Mouse (Mus musculus) ES-E14 (cell line): ENCODE measurements around the gene Ust. TPM values are rescaled to one million over a fixed set of nuclear protein-coding genes. Genes with fewer than 3 reads are reported as not detected.

Experiments
- DNase-seq: peaks from one replicate; pipeline ENCODE4 v3.0.0-alpha.2; 2013; ENCODE audit warnings: low read depth, low spot score
- H3K27ac ChIP-seq: 2 replicates; pipeline ENCODE4 v1.5.1; 2012; ENCODE audit warnings: low read depth, mild to moderate bottlenecking, low read length, moderate library complexity, mixed read lengths; ENCODE audit not compliant: poor library complexity, insufficient read depth, severe bottlenecking
- H3K36me3 ChIP-seq: 2 replicates; pipeline ENCODE4 v1.6.1; 2012; ENCODE audit warnings: mild to moderate bottlenecking, low read length, moderate library complexity, mixed read lengths; ENCODE audit not compliant: control insufficient read depth, poor library complexity, insufficient read depth, severe bottlenecking
- H3K4me1 ChIP-seq, 2 experiments: fragments of 150-350 bp in 1 of 2; sonication (generic) in 1 of 2; 2 replicates each; pipeline ENCODE4 v1.6.1; 2012; ENCODE audit warnings: low read length in 2 of 2, mild to moderate bottlenecking in 1 of 2, mixed read lengths in 1 of 2; ENCODE audit not compliant: control insufficient read depth in 2 of 2, insufficient read depth in 2 of 2, poor library complexity in 1 of 2
- H3K4me3 ChIP-seq, 2 experiments: fragments of 150-350 bp in 1 of 2; sonication (generic) in 1 of 2; 2 replicates each; pipeline ENCODE4 v1.5.1; 2012; ENCODE audit warnings: low read length in 2 of 2, low read depth in 1 of 2, mild to moderate bottlenecking in 1 of 2, mixed read lengths in 1 of 2; ENCODE audit not compliant: insufficient read depth in 1 of 2, poor library complexity in 1 of 2, severe bottlenecking in 1 of 2
- H3K9ac ChIP-seq: 2 replicates; pipeline ENCODE4 v1.6.1; 2012; ENCODE audit warnings: low read depth, mild to moderate bottlenecking, low read length, mixed read lengths; ENCODE audit not compliant: poor library complexity, insufficient read depth, severe bottlenecking
- H3K9me3 ChIP-seq: fragments of 150-350 bp; sonication (generic); 2 replicates; pipeline ENCODE4 v1.6.1; 2012; ENCODE audit warnings: low read depth, mild to moderate bottlenecking, low read length; ENCODE audit not compliant: control insufficient read depth, insufficient read depth
- CHD2 ChIP-seq: IDR thresholded peaks from 2 replicates; pipeline ENCODE4 v1.6.1; 2014; ENCODE audit warnings: mild to moderate bottlenecking, low read depth, low read length, inconsistent platforms
- HCFC1 ChIP-seq: IDR thresholded peaks from 2 replicates; pipeline ENCODE4 v1.6.1; 2012; ENCODE audit warnings: low read length, inconsistent platforms, borderline replicate concordance; ENCODE audit not compliant: insufficient read depth
- MAFK ChIP-seq: IDR thresholded peaks from 2 replicates; pipeline ENCODE4 v1.6.1; 2014; ENCODE audit warnings: mild to moderate bottlenecking, low read depth, low read length, inconsistent platforms; ENCODE audit not compliant: insufficient read depth
- ZC3H11A ChIP-seq: IDR thresholded peaks from 2 replicates; pipeline ENCODE4 v1.6.1; 2012; ENCODE audit warnings: low read depth, mild to moderate bottlenecking, inconsistent platforms, low read length, borderline replicate concordance
- ZNF384 ChIP-seq: IDR thresholded peaks from 2 replicates; pipeline ENCODE4 v1.6.1; 2012; ENCODE audit warnings: low read depth, low read length, inconsistent platforms
- in situ Hi-C, 2 experiments: fragments of 600-800 bp; cut with MboI; formaldehyde crosslinking; loops; one replicate each; pipeline ENCODE4 v1.15.1; 2025; ENCODE audit warnings: low sequenced_read_pairs in 2 of 2, inconsistent platforms in 1 of 2; ENCODE audit not compliant: unreplicated experiment in 2 of 2
- total RNA-seq: library from RNA; depleted of rRNA; stranded (reverse); fragments of 300-350 nt; gene quantifications from 2 replicates; pipeline ENCODE4 v1.2.3, GENCODE M21; 2012

Gene Ust
- total RNA-seq, 1 experiment = 4.9 TPM

GRCm38 (mm10) chr10:8447681-8448080 is 70.9 kb downstream of the Ust start:
- no peak for DNase-seq
- TF ChIP-seq ZC3H11A = no peak
- no peaks in the 10 kb centered on the region for H3K4me1 ChIP-seq
- H3K27ac ChIP-seq = no peak overlapping the region
- no peaks in the 10 kb centered on the region for H3K9me3 ChIP-seq
- H3K4me3 ChIP-seq = no peak overlapping the region
- in situ Hi-C loops = no loop called here
- no peaks in the 10 kb centered on the region for H3K36me3 ChIP-seq
- H3K9ac ChIP-seq = no peak overlapping the region

GRCm38 (mm10) chr10:8446972-8447371 is 71.7 kb downstream of the Ust start:
- no peaks in the 10 kb centered on the region for H3K9me3 ChIP-seq
- in situ Hi-C loops = no loop called here
- H3K27ac ChIP-seq = no peak overlapping the region
- H3K36me3 ChIP-seq = no peaks in the 10 kb centered on the region
- TF ChIP-seq CHD2 (no peak), ZC3H11A (no peak), MAFK (no peak), HCFC1 (no peak), ZNF384 (no peak)
- H3K4me1 ChIP-seq = no peaks in the 10 kb centered on the region
- no peak overlapping the region for H3K9ac ChIP-seq
- DNase-seq = no peak
- no peak overlapping the region for H3K4me3 ChIP-seq

- H3K27ac ChIP-seq = no peak overlapping the region
- DNase-seq = no peak
- no peak overlapping the region for H3K4me3 ChIP-seq
- no peaks in the 10 kb centered on the region for H3K36me3 ChIP-seq
- in situ Hi-C loops = no loop called here
- TF ChIP-seq MAFK (no peak), HCFC1 (no peak), CHD2 (no peak)
- no peak overlapping the region for H3K9ac ChIP-seq
- no peaks in the 10 kb centered on the region for H3K9me3 ChIP-seq
- H3K4me1 ChIP-seq = no peaks in the 10 kb centered on the region
Measured at GRCm38 (mm10) chr10:8444052-8444451, 74.6 kb downstream of the Ust start.

GRCm38 (mm10) chr10:8431857-8432256 is 86.8 kb downstream of the Ust start:
- no peak overlapping the region for H3K4me3 ChIP-seq
- TF ChIP-seq ZNF384 (no peak), ZC3H11A (no peak), MAFK (no peak), HCFC1 (no peak), CHD2 (no peak)
- in situ Hi-C loops = no loop called here
- no peak for DNase-seq
- H3K27ac ChIP-seq = no peak overlapping the region
- no peaks in the 10 kb centered on the region for H3K36me3 ChIP-seq
- 0 out of 4 replicates have a peak, but pooled peaks cover 0 to 2% of the 10 kb centered on the region in 2 experiments for H3K4me1 ChIP-seq
- no peaks in the 10 kb centered on the region for H3K9me3 ChIP-seq
- H3K9ac ChIP-seq = no peak overlapping the region
